Mouse (Mus musculus): ENCODE results near the gene Rtbdn. TPM values are rescaled to one million over a fixed set of nuclear protein-coding genes. Genes with fewer than 3 reads are reported as not detected.

Rtbdn gene
- total RNA-seq (2023): not detected

DNA sequence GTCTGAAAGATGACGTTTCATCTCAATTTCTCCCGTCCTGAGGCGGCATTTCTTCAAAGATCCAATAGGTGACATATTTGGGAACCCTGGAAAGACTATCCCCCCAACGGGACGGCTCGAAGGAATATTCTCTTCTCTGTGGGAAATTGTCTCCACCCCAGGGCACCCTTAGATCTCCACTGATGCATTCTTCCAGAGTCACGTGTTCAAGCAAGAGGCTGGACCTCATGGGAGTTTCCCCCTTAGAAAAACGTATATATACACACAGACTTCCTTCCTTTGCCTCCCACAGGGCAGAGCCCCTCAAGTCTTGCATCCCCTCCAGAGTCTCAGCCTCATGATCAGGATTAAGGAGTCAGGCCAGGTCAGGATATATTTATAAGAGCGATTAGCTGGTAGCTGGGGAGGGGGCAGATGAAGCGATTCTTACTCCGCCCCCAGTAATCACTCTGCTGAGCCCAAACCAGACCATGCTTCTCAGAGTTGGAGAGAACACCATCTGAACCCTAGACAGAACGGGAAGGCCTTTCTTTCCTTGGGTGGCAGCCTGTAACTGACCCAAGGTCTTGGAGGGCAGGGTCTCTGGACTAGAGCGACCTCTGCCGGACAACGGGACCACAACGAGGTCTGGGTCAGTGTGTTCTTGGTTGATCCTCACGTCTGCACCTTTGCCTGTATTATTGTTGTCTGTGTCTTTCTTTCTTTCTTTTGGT lies at the start of gene Rtbdn:
Rtbdn (plus strand) TSS at position 464 of the 713 bp plus-strand sequence.

DNA sequence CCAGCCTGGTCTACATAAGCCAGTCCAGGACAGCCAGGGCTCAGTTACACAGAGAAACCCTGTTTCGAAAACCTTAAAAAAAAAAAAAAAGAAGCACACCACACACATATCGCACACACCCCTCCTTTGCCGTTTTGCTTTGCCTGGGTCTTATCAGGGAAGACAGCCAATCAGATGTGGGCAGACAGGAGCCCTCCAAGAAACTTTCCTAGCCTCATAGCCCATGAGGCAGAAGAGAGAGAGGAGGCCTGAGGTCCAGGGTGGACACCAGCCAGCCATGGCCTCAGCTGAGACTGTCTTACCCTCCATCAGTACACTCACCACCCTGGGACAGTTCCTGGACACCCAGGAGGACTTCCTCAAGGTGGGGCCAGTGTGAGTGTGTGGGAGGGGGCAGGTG lies 45.0 kb upstream of the Rtbdn start, which contains the start of gene Klf1:
Klf1 (plus strand) TSS at position 177 of the 400 bp plus-strand sequence.

DNA sequence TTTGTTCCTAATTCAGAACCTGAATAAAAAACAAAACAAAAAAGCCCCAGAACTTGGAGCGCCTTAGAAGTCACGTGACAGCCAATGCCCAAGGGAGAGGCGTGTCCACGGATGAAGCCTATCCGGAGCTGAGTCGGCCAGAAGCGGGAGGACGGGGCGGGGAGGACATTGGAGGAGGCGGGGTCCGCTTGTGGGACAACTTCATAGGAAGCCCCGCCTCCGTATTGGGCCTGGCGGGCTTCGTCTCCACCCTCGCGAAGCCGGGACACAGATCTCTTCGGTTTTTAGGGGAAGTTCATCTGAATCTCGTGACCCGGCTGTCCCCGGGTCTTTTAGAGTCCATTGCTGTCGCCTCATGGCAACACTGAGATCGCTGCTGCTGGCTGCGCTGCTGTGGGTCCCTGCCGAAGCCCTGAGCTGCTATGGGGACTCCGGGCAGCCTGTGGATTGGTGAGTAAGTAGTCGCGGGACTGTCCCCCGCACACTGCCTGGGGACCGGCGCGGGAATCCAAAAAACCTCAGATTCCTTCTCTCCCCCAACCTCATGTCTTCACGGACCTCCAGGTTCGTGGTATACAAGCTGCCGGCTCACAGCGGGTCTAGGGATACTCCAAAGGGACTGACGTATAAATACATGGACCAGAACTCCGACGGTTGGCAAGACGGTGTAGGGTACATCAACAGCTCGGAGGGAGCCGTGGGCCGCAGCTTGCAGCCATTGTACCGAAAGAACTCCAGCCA lies 38.2 kb upstream of the Rtbdn start, which contains the start of gene Dnase2a:
Dnase2a (plus strand) TSS at position 140 of the 741 bp plus-strand sequence.

DNA sequence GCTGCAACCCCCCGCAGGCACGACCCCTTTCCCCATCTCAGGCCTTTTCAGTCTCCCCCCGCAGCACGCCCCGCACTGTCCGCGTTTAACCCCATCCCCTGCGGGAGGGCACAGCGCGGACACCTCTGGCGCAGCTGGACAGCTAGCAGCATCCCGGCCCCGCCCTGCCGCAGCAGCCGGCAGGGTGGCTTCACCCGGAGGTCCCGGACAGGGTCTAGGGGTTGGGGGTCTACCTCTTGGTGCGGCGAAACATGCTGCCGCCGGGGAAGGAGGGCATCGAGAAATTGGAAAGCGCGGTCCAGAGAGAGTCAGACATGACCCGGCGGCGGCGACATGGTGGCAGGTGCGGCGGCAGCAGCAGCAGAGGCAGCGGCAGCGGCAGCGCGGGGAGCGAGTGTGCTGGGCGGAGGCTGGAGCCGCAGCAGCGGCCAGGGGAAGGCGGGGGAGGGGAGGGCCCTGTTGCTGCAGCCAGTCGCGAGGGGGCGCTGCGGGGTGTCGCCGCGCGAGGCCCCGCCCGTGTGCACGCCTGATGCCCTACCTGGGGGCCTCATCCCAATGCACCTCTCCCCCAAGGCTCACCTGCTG lies 9.7 kb upstream of the Rtbdn start, which contains the start of gene Mast1:
Mast1 (minus strand) TSS at position 398 of the 585 bp plus-strand sequence.

DNA sequence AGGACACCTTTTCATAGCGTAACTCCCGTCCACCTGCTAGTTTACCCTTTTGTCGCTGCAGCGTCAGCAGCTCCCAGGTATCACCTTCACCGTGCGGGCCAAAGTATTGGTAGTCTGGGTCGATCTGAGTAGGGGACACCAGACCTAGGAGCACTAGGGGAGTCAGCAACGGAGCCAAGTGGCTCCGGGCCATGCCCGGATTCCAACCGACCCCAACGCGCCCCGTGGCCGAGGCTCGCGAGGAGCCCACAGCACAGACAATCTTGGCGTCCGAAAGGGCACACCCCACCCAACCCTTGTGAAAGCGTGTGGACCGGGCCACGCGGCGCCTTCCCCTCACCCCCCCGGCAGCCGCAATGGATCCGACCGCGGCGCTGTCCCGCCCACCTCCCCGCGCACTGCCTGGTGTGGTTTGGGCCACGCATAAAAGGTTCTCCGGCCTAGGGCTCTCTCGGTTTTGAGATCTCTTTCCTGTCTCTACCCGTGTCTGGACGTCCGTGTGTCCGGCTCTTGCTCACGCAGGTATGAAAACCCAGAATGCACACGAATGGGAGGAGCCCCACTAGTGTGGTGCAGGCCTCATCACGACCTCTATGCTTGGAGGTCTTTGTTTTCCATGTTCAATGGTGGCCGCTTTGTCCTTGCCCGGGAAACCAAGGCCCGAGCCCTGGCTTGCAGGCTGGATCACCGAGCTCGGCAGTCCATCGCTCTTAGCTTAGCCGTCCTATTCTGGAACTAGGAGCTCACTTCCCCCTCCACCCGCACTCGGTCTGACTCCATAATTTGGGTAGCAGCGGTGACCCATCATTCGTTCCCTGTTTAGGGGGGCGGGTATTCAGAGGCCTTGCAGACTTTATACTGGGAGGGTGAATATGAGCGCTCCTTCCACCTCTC lies 22.7 kb downstream of the Rtbdn start, which contains the start of the genes Gm49661, Prdx2 and Rnaseh2a:
Gm49661 (minus strand) TSS at position 193 of the 894 bp plus-strand sequence.
Prdx2 (plus strand) TSS at position 347 of the 894 bp plus-strand sequence.
Rnaseh2a (minus strand) TSS at position 527 of the 894 bp plus-strand sequence.

DNA sequence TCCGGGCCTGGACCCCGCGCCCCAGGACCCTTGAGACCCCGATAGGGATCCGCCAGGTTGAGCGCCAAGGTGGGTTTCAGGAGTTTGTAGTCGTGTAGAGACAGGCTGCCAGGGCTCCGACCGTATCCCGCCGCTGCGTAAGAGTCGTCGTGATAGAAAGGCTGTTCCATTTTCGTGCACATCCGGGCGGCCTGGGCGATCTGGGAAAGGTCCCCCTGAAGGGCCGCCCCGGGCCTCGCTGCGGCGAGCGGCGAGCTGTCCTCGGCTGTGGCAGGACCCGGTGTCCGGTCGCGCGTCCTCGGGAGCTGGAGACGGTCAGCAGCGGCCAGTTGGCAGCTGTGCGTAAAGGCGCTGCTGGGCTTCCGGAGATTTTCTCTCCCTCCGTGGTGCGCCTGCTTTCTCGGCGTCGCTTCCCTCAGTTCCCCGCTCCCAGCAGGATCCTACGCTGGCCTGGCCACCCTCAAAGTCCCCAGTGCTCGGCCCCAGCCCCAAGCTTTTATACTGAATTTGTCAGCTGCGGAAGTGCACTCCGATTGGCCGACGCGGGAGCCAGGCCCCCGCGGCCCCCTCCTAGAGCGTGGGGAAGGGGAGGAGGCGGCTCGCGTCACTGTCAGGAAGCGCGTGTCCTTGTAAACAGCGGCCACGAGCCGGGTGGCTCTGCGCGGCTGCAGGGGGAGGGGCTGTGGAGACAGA lies 31.6 kb downstream of the Rtbdn start, which contains the start of gene Junb:
Junb (minus strand) TSS at position 471 of the 693 bp plus-strand sequence.

GRCm38 (mm10) chr8:84990349-84990748 lies 43.6 kb downstream of the Rtbdn start, which contains the start of gene Hook2:
Gene Hook2 (plus strand): TSS chr8:84990603.

Other genes starting within 250 kb of the Rtbdn start
- gene Lyl1, start 245.5 kb upstream of the Rtbdn start, total RNA-seq (2023): 9.1 TPM
- gene G430095P16Rik, start 224.0 kb upstream of the Rtbdn start, total RNA-seq (2023): 11.7 TPM
- gene Nfix, start 146.6 kb upstream of the Rtbdn start, total RNA-seq (2023): 18.7 TPM
- gene Dand5, start 124.2 kb upstream of the Rtbdn start, total RNA-seq (2023): 4.9 TPM
- gene Gadd45gip1, start 115.5 kb upstream of the Rtbdn start, total RNA-seq (2023): 13.2 TPM
- gene Rad23a, start 106.3 kb upstream of the Rtbdn start, total RNA-seq (2023): 70.4 TPM
- 445 TPM for gene Calr, start 100.1 kb upstream of the Rtbdn start, total RNA-seq (2023)
- 68.4 TPM for gene Farsa, start 90.0 kb upstream of the Rtbdn start, total RNA-seq (2023)
- gene Syce2, start 74.9 kb upstream of the Rtbdn start, total RNA-seq (2023): 4.2 TPM
- gene Gcdh, start 53.1 kb upstream of the Rtbdn start, total RNA-seq (2023): 21.0 TPM
- gene Klf1, start 45.1 kb upstream of the Rtbdn start, total RNA-seq (2023): 0.62 TPM
- gene Dnase2a, start 38.4 kb upstream of the Rtbdn start, total RNA-seq (2023): 8.8 TPM
- 0.15 TPM for gene Mast1, start 9.6 kb upstream of the Rtbdn start, total RNA-seq (2023)
- gene Gm49661, start 22.4 kb downstream of the Rtbdn start, total RNA-seq (2023): not detected
- gene Prdx2, start 22.6 kb downstream of the Rtbdn start, total RNA-seq (2023): 57.7 TPM
- gene Rnaseh2a, start 22.8 kb downstream of the Rtbdn start, total RNA-seq (2023): 28.2 TPM
- 1,783 TPM for gene Junb, start 31.7 kb downstream of the Rtbdn start, total RNA-seq (2023)
- gene Hook2, start 43.6 kb downstream of the Rtbdn start, total RNA-seq (2023): 6.6 TPM
- not detected for gene Best2, start 67.5 kb downstream of the Rtbdn start, total RNA-seq (2023)
- 55.2 TPM for gene Asna1, start 78.3 kb downstream of the Rtbdn start, total RNA-seq (2023)
- 167 TPM for gene Trir, start 79.8 kb downstream of the Rtbdn start, total RNA-seq (2023)
- 68.9 TPM for gene Tnpo2, start 89.9 kb downstream of the Rtbdn start, total RNA-seq (2023)
- 6.9 TPM for gene Fbxw9, start 113.1 kb downstream of the Rtbdn start, total RNA-seq (2023)
- gene Gm5741, start 121.0 kb downstream of the Rtbdn start, total RNA-seq (2023): not detected
- gene Dhps, start 124.8 kb downstream of the Rtbdn start, total RNA-seq (2023): 115 TPM
- 60.0 TPM for gene Wdr83os, start 133.7 kb downstream of the Rtbdn start, total RNA-seq (2023)
- 11.5 TPM for gene Wdr83, start 134.3 kb downstream of the Rtbdn start, total RNA-seq (2023)
- gene Man2b1, start 136.3 kb downstream of the Rtbdn start, total RNA-seq (2023): 113 TPM
- gene Zfp791, start 176.1 kb downstream of the Rtbdn start, total RNA-seq (2023): not detected
- gene Cks1brt, start 204.9 kb downstream of the Rtbdn start, total RNA-seq (2023): not detected